ENCODE assay signal across 21 mouse cellular contexts in the genomic region with DNA sequence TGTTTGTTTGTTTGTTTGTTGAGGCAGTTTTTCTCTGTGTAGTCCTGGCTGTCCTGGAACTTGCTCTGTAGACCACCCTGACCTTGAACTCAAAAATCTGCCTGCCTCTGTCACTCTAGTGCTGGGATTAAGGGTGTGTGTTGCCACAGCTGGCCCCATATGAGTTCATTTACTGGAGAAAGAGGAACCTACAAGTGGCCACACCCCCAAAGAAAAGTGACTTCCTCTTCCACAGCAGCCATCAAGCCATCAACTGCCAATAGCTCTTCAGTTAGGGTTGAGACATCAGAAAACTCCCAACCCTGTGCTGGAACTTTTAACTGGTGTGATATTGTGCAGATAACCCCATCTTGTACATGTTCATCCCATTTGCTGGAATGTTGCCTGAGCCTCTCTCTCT. TPM values are rescaled to one million over a fixed set of nuclear protein-coding genes. Genes with fewer than 3 reads are reported as not detected.
DNase-seq lines count a peak whose midpoint lies in the region; ATAC-seq and TF ChIP-seq lines count a peak whose summit lies in the region.
"Had no signal": no experiment of that assay in that cellular context is flagged by ENCODE, and none has a peak within 500 bp of the region (broad histone marks: within the 10 kb centered on the region; RNA-seq: fewer than 3 reads in every experiment).

No protein-coding gene starts in this region.

- no peak overlapping the region for H3K27ac ChIP-seq in intestine, postnatal 0 days (ENCODE audit: low read depth, low read length)
- H3K27ac ChIP-seq: heart, adult 2 months; hindbrain, postnatal 0 days; kidney, postnatal 0 days; macrophage; midbrain, embryonic 12.5 days; stomach, embryonic 15.5 days had no signal

- no peaks in the 10 kb centered on the region for H3K9me3 ChIP-seq in intestine, postnatal 0 days (ENCODE audit: control insufficient read depth)
- H3K9me3 ChIP-seq: midbrain, embryonic 12.5 days; stomach, embryonic 15.5 days had no signal

- H3K9ac ChIP-seq in intestine, postnatal 0 days (ENCODE audit: low read depth, low read length), result no peak overlapping the region
- H3K9ac ChIP-seq: midbrain, embryonic 12.5 days; stomach, embryonic 15.5 days had no signal

- H3K4me1 ChIP-seq in intestine, postnatal 0 days (replicated peaks; ENCODE audit: control insufficient read depth, insufficient read depth, low read length), result no peaks in the 10 kb centered on the region
- H3K4me1 ChIP-seq: midbrain, embryonic 12.5 days; stomach, embryonic 15.5 days had no signal

- no peaks in the 10 kb centered on the region for H3K36me3 ChIP-seq in intestine, postnatal 0 days (ENCODE audit: control insufficient read depth, insufficient read depth)
- H3K36me3 ChIP-seq: midbrain, embryonic 12.5 days; stomach, embryonic 15.5 days had no signal

- peak; percentile 29 for DNase-seq in lung, postnatal 36 days
- no peak for DNase-seq in lung, postnatal 10 days
- DNase-seq in MEL-GATA-1-ER (ENCODE audit: extremely low read depth, low read depth), result peak; percentile 74
- DNase-seq in urinary bladder, postnatal 4 days (ENCODE audit: low spot score in 2 of 2), result no peak
- DNase-seq in left cerebral cortex, adult 11 months (ENCODE audit: low spot score), result no peak
- DNase-seq: cerebellum, adult 8-10 months; heart, adult 2 months; heart, postnatal 36 days; kidney, adult 11 months; lung, adult 18-20 months; thymus, adult 18-20 months; thymus, postnatal 4 days had no signal

- no peak overlapping the region for H3K4me2 ChIP-seq in intestine, postnatal 0 days (replicated peaks; ENCODE audit: low read depth)
- H3K4me2 ChIP-seq: midbrain, embryonic 12.5 days; stomach, embryonic 15.5 days had no signal

- no peak overlapping the region for H3K4me3 ChIP-seq in intestine, postnatal 0 days (ENCODE audit: low read depth, low read length)
- H3K4me3 ChIP-seq: heart, adult 2 months; midbrain, embryonic 12.5 days; myocyte; stomach, embryonic 15.5 days had no signal

- peak; percentile 100 for ATAC-seq in megakaryocyte, adult 5-6 weeks (ENCODE audit: poor library complexity, severe bottlenecking)
- ATAC-seq in intestine, postnatal 0 days, result no peak
- ATAC-seq: forebrain, embryonic 16.5 days; hindbrain, postnatal 0 days had no signal

- H3K27me3 ChIP-seq in intestine, postnatal 0 days (replicated peaks; ENCODE audit: control insufficient read depth, insufficient read depth, low read length), result no peaks in the 10 kb centered on the region
- H3K27me3 ChIP-seq: midbrain, embryonic 12.5 days; stomach, embryonic 15.5 days had no signal

- TF ChIP-seq CTCF in intestine, postnatal 0 days (IDR thresholded peaks at IDR 0.05; ENCODE audit: low read depth), result no peak

RNA-seq across cellular contexts. Expression of gene Sem1, which starts 36.3 kb away (rescaled TPM):
- total RNA-seq in megakaryocyte, adult 5-6 weeks (2015), result 202 and 214 TPM in 2 replicates
- 311 and 314 TPM in 2 replicates for total RNA-seq in megakaryocyte, adult 5-6 weeks (2017)
- 211 and 215 TPM in 2 replicates for polyA plus RNA-seq in intestine, postnatal 0 days (2015; fragmentation: Nextera tagmentation; extraction: Ambion mirVana)

Comparison
In these comparisons a context has a peak if more than half of its experiments do, and no peak if none do; other contexts are left out.
1. DNase-seq: peak in lung, postnatal 36 days (single experiment) and MEL-GATA-1-ER (single experiment); none in lung, postnatal 10 days (single experiment), urinary bladder, postnatal 4 days (0 of 2) and left cerebral cortex, adult 11 months (single experiment).